Mouse (Mus musculus) cerebellum, postnatal 4 days (tissue): Measurements from ENCODE around the gene Mapk9.
A peak's percentile ranks its signal among the peaks of the same experiment; 100 is the strongest.

Experiments used
- DNase-seq, 2 experiments: peaks; one replicate each; pipeline ENCODE4 v3.0.0; 2022; ENCODE audit warnings: low spot score in 2 of 2, mixed read lengths in 1 of 2

Mapk9 gene

DNA sequence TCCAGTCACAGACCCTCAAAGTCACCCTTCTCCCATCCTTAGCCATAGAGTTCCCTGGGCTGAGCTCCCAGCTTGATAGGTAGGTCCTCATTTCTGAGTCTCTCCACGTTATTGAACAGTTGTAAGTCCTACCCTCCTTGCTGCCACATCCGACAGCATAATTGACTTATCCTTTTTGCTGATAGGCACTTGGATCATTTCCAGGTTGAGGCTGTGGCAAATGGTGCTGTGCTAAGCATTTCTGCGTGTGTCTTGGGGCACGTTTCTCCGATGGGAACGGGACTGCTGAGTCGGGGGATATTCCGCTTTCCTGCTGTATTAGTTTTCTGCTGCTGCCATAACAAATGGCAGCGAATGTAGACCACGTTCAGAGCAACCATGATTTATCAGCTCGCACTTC, 47.3 kb downstream of the Mapk9 start:
- DNase-seq, result no peak

DNA sequence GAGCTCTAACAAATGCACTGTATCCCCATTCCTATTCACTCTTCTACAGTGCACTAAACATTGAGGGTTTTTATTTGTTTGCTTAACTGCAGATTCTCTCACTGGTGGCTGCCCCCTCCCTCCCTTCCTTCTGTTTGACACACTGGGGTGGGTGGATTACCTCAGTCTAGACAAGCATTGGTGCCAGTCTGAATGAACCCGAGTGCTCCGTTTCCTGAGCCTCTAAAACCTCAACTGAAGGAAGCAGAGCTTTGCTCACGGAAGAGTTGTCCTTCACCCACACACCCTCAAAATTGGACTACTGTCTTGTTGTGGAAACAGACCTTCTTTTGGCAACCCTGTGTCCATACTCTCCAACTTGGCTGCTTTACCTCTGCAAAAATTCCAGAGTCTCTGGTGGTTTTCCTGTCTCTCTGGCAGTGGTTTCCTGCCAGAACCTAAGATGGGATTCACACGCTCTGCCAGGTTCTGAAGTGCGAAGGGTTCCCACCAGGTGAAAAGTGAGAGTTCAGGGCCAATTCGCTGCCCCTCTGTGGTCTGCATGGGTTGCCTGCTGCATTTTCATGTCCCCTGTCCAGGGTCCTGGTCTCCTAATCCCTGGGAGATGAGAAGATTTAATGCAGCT, 49.5 kb downstream of the Mapk9 start:
- DNase-seq, result no peak

DNA sequence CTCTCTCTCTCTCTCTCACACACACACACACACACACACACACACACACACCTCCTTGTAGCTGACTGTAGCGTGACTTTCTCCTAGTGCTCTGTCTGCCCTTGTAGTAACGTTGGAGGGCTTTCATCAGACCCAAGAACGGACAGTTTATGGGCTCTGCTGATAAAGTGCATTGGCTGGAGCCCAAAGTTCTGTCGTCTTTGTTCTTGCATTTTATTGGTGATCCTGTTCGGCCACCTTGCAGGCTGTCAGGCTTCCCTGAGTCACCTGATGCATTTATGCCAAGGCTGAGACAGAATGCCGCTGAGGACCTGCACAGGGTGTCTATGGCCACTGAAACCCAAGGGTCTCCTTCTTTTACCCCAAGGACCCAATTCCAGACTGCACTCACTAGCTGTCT, 53.5 kb downstream of the Mapk9 start:
- DNase-seq, result no peak

DNA sequence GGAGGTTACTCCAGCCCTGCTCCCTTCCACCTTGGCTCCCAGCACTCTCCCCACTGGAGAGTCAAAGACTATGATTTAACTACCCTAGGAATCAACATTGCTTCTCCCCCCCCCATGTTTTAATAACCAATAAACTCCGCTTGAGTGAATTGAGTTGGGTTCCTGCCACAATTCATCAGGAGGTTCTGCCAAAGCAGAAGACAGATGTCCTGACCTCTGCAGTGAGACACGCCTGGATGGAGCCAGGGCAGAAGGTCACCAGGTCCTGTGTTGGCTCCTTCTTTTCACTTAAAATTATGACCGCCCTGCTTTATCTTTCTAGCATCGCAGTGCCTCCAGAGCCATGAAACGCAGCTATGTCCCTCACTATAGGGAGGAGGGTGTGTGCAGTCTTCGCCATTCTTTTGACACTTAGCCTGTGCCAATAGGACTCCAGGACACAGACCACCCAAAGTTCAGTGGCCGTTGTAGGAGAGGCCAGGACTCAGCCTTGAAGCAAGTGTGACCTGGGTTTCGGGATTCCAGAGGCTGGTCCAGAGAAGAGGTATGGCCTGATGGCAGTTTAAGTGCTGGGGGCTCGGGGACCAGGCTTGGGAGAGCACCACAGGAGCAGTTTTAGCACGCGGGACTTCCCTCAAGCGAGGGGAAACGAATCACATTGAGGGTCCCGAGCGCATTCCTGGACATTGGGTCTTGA, 54.6 kb downstream of the Mapk9 start:
- DNase-seq, result no peak

DNA sequence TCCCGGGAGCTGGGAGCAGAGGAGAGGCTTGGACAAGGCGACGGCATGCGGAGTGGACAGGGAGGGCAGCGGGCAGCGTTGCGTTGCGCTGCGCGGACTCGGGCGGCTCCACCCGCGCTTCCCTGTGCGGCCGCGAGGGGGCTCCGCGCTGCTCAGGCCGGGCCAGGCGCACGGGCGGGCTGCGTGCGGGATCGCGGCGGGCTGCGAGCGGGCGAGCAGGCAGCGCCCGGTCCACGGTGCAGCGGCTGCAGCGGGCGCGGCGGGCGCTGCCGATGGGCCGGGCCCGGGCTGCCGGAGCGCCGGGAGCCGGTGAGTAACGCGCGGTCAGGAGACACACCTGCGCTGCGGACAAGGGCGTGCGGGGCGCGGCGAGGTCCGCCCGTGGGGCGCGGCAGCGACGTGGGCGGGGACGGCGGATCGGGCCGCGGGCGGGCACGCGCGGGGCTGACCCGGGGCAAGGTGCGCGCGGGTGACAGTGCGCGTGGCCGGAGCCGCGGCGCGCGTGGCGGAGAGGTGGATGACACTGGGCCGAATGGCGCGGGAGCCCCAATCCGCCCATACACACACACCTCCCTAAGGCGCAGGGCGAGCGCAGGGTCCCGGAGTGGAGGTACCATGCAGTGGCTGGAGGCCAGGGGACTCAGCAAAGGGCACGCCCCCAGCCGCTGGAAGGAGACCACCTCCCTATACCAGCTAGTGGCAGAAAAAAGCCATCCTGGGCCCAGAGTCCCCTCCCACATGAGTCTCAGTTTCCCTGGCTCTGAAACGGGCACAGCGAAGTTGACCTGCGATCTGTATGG, 55.3 kb downstream of the Mapk9 start, which contains the start of gene Rasgef1c:
Gene Rasgef1c (plus strand): TSS at position 177 of the 800 bp plus-strand sequence.
- DNase-seq, result peak; percentile 69 to 91

DNA sequence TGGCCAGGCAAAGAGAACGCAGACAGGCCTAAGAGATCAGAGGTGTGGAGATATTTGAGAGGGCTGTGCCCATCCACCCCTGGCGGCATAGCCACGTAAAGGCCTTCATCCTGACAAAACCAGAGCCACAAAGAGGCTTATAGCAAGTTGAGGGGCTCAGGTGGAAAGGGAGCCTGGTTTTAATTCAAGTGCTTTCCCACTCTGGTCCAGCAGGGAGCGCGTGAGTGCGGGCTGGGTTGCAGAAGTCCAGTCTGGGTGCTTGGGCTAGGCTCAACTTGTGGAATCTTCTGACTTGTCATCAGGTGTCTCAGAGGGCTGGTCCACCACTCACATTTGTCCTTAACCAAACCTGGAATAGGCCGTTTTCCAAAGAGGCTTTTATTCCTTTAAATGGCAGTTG, 56.8 kb downstream of the Mapk9 start:
- peak; percentile 75 to 87 for DNase-seq

DNA sequence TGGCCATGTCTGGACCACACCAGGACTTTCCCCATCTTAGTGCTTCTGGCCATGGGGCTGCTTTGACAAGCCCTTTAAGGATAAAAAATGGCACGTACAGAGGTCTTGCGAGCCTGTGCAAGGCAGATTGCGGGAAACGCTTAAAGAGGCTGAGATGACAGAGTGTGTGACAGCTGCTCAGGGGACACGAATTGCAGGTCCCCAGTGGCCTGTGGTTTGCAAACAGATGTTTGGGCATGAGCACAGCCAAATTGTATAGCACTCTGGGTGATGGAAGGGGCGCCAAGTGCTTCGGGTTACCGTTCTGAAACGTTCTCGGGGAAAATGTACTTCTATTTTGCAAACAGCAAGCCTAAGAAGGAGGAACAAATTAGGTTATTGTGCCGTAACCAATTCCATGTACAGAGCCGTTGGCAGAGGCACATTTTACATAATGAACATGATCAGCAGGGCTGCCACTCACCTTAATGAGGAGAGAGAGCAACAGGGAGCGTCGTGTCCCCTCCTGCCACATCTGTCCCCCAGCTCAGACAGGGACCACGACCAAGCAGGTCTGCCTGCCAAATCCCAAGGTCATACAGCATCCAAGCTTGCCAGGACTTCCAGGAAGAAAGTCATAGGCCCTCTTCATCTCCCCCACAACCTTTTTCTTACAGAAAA, 72.1 kb downstream of the Mapk9 start:
- DNase-seq, result no peak

DNA sequence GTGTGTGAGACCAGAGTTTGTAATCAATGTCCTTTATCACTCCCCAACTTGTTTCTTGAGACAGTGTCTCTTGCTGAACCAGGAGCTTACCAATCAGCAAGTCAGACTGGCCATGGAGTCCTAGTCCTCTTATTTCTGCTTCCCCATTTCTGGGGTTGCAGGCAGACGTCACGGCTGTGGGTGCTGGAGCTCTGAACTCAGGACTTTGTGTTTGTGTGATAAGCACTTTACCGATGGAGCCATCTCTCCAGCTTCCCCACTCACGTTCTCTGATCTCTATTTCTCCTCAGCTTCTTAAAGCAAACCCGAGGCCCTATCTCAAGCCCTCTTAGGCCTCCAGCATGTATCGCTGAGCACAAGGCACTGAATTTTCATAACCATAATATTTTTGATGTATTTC, 72.8 kb downstream of the Mapk9 start:
- DNase-seq, result no peak

DNA sequence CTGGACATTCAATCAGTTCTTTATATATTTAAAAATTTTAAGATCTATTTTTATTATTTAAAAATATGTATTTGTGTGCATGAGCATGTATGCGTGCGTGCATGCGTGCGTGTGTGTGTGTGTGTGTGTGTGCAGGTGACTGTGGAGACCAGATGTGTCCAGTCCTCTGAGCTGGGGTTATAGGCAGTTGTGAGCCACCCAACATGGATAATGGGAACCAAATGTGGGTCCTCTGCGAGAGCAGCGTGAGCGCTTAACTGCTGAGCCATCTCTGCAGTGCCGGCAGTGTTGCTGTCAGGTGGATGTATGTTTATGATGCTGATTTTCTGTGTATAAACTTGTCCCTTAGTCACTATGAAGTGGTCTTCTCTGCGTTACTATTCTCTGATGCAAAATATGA, 77.0 kb downstream of the Mapk9 start:
- DNase-seq, result no peak

DNA sequence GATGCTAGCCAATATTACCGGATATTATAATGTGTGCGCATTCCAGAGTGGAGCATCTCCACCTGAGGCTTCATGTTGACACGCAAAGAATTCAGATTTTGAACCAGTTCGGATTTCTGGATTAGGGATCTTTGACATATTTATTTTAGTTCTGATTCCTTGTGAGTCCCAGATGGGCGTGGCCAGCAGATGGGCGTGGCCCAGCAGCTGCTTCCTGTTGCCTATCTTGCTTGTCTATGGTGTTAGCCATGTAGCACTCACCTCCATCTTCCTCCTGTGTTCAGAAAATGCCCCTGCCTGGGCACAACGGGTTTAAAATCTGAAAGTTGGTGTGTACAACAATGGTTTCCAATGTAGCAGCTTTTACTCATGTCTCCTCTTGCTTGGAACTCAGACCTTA, 79.6 kb downstream of the Mapk9 start:
- DNase-seq, result no peak

DNA sequence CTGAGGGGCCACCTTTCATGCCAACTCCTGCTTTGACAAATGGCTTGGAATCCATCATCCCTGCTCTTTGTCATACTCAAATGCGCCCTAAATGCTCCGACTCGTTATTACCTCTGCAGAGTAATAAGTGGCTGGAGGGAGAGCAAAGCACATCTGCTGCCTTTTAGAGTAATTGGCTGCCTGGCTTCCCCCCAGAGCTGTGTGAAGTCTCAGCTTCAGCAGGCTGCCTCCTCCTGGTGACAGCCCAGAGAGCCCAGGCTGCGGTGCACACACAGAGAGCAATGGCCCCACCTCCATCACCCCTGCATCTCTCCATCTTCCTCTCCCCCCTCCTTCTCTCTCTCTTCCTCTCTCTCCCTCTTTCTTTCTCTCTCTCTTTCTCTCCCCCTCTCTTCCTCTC, 80.6 kb downstream of the Mapk9 start:
- no peak for DNase-seq

DNA sequence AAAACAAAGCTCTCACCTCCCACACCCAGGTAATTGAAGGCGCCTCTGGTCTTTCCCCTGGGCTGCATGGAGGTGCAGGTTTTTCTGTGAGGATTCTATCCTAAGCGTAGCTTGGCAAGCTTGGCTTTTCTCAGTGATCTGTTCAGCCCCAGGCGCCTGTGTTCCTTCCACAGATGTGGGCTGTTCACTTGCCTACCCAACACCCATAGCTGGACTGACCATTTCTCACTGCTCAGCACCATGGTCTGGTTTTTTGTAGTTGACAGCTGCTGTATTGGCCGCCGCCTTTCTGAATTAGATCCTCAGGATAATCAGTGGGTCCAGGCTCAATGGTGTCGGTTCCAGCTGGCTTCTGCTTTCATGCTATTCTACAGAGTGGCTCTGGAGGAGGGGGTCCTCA, 81.1 kb downstream of the Mapk9 start:
- no peak for DNase-seq

DNA sequence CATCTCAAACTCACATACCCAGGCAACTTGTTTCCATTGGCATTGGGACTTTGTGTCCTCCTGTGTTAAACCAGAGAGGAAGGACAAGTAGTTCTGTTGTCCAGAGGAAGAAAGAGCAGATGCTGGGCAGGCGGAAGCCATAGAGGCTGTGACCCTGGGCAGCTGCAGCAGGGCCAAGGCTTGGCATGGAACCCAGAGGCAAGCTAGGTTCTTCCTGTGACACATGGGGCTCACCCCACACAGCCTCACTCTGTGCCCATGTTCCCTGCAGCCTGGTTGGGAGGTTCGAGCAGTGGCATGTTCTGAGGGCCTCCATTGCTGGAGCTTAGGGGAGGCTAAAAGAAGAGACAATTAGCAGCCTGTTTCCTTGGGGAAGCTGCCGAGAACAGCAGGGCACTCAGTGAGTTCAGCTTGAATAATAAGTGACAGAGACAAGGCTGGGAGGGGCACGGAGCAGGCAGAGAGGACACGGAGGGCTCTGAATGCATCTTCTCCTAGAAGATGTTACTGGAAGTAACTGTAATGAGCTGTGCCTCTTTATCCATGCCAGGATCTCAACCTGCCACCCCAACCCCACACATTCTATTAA, 84.6 kb downstream of the Mapk9 start:
- DNase-seq, result no peak

DNA sequence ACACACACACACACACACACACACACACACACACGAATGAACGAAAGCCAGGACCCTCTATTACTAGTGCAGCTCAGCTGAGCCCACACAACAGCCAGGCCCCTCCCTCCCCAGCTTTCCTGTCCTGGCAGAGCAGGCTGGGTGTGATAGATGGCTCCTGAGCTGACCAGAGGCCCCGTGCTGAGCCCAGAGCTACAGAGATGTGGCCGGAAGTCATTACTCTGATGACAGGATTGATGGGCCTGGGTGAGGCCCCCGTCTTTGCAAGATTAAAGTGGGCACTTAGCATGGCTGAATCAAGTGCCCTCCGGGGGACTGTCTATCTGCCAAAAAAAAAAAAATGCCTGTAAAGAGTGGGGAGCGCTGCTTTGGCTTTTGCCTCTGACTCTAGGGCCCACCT, 85.3 kb downstream of the Mapk9 start:
- peak in 1 of 2 experiments; percentile 38 for DNase-seq

DNA sequence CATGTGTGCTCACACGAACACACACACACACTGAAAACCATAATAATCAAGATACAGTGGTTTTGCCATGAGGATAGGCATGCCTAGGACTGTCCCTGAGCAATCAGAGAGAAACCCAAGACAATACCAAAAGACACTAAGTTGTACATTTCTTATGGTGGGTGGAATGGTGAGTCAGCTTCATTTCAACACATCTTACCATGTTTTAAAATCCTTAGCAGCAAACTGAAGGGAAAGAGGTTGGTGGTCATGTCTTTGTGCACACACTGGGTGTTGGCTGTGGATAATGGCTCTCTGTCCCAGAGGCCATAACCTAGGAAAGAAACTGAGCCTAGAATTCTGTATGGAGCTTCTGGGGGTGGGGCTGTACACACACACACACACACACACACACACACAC, 87.3 kb downstream of the Mapk9 start:
- no peak for DNase-seq

DNA sequence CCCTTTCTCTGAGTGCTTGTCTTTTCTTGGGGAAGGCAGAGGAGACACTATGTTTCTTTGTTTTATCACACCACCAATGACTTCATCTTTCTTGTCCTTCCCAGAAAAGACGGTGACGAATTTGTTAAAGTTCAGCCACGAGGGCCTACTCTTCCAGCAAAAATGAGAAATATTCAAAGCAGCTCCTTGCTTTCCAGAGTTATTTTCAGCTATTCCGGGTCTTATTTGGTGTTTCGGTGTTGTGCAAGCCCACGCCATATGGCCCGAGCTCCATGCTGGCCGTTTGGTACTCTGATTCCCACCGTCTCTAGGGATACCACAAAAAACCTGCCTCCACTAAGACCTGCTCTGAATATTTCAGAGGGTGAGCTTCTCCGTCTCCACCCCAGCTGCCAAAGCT, 87.8 kb downstream of the Mapk9 start:
- DNase-seq, result no peak
